ENCODE assay signal across 18 mouse cellular contexts in the genomic region with DNA sequence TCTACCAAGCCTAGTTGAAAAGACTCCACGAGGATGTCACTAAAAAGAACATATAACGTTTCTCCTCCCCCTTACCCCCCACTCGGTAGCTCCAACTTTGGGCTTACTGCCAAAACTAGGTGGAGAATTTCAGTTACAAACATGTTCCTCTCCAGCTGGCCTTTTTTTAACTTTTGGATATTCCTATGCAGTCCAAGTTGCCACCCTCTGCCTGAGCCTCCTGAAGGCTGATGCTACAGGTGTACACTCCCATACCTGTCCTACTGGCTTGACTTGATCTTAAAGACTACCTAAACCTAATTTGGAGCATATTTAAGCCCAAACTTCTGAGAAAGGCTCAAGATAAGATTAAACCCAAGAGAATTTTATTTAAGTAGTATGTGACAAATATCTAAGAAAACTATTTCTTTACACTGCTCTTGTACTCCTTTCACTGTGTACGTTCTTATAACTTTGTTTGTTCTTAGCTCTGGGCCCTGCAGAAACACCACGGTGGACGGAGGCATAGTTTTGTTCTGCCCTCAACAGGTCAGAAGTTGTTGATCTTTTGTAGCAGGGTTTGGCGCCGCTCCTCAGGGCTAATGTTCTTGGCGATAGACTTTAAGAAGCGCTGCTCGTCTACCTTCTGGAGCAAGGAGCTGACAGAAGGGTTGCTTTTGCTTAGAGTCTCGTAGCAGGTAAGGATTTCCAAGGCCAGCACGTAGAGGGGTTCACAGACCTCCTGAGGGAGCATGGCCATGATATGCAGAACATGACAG. TPM values are rescaled to one million over a fixed set of nuclear protein-coding genes. Genes with fewer than 3 reads are reported as not detected.
"Had no signal": no experiment of that assay in that cellular context is flagged by ENCODE, and none has a peak within 500 bp of the region (broad histone marks: within the 10 kb centered on the region; RNA-seq: fewer than 3 reads in every experiment).

No protein-coding gene starts in this region.

- H3K27ac ChIP-seq: left cerebral cortex, adult 2 months; liver, embryonic 13.5 days; midbrain, embryonic 15.5 days; neural tube, embryonic 13.5 days had no signal

- H3K4me2 ChIP-seq: liver, embryonic 13.5 days; midbrain, embryonic 11.5 days; midbrain, embryonic 15.5 days; neural tube, embryonic 13.5 days; stomach, embryonic 15.5 days had no signal

- H3K9ac ChIP-seq: liver, embryonic 13.5 days; liver, postnatal 0 days; midbrain, embryonic 15.5 days; neural tube, embryonic 13.5 days; stomach, embryonic 15.5 days had no signal

- ATAC-seq: intestine, postnatal 0 days; liver, postnatal 0 days; midbrain, embryonic 15.5 days had no signal

- H3K4me3 ChIP-seq: left cerebral cortex, adult 2 months; liver, embryonic 13.5 days; midbrain, embryonic 15.5 days; neural tube, embryonic 13.5 days; stomach, embryonic 15.5 days had no signal

- H3K27me3 ChIP-seq: liver, embryonic 13.5 days; midbrain, embryonic 15.5 days; neural tube, embryonic 13.5 days; stomach, embryonic 15.5 days had no signal

- H3K9me3 ChIP-seq: liver, embryonic 13.5 days; midbrain, embryonic 15.5 days; neural tube, embryonic 13.5 days; stomach, embryonic 15.5 days had no signal

- H3K4me1 ChIP-seq: midbrain, embryonic 15.5 days; neural tube, embryonic 13.5 days had no signal

- DNase-seq: kidney, adult 8-10 months; kidney, postnatal 25 days; liver; liver, embryonic 13.5 days; liver, postnatal 0 days; retina, postnatal 1 day; right cerebral cortex, postnatal 14 days; thymus, postnatal 4 days had no signal

RNA-seq across cellular contexts. Expression of gene Dbil5, which starts 7.0 kb away (rescaled TPM):
- total RNA-seq: megakaryocyte, adult 5-6 weeks; monocyte, adult 5-6 weeks had no signal
- polyA plus RNA-seq: limb, embryonic 11.5 days; spleen, adult 2 months had no signal

RNA-seq across cellular contexts. Expression of gene Gemin4, which starts 7.1 kb away (rescaled TPM):
- total RNA-seq: monocyte, adult 5-6 weeks had no signal
